Mouse (Mus musculus): Measurements from ENCODE around the gene Tecpr1. TPM values are rescaled to one million over a fixed set of nuclear protein-coding genes. Genes with fewer than 3 reads are reported as not detected.

Tecpr1 gene
- polyA plus RNA-seq, 1 experiment from 2014 or later: 19.9 TPM

GRCm38 (mm10) chr5:144247307-144247706, 23.9 kb upstream of the Tecpr1 start:
- Histone ChIP-seq H3K27ac (no peak overlapping the region), H3K4me3 (no peak overlapping the region), H3K27me3 (ENCODE audit: poor library complexity, severe bottlenecking) (no peaks in the 10 kb centered on the region), H3K36me3 (replicated peaks) (no peaks in the 10 kb centered on the region), H3K9me3 (peaks cover 10% of the 10 kb centered on the region), H3K4me1 (no peaks in the 10 kb centered on the region)
- WGBS: 82% methylated on average over 10 of the region's 10 CpGs
- DNase-seq (ENCODE audit: extremely low spot score, low spot score): no peak

- H3K27me3 ChIP-seq (ENCODE audit: poor library complexity, severe bottlenecking): no peaks in the 10 kb centered on the region
- DNase-seq (ENCODE audit: extremely low spot score, low spot score): no peak
- H3K27ac ChIP-seq: no peak overlapping the region
- WGBS: 90% methylated on average over 7 of the region's 7 CpGs
- peaks cover 10% of the 10 kb centered on the region for H3K9me3 ChIP-seq
- H3K36me3 ChIP-seq (replicated peaks): no peaks in the 10 kb centered on the region
- no peak overlapping the region for H3K4me3 ChIP-seq
- no peaks in the 10 kb centered on the region for H3K4me1 ChIP-seq
Measured at GRCm38 (mm10) chr5:144246669-144247068, 23.3 kb upstream of the Tecpr1 start.

GRCm38 (mm10) chr5:144245592-144245991, 22.2 kb upstream of the Tecpr1 start:
- no peaks in the 10 kb centered on the region for H3K4me1 ChIP-seq
- no peak overlapping the region for H3K4me3 ChIP-seq
- no peak for DNase-seq (ENCODE audit: extremely low spot score, low spot score)
- H3K9me3 ChIP-seq: peaks cover 8% of the 10 kb centered on the region
- H3K27me3 ChIP-seq (ENCODE audit: poor library complexity, severe bottlenecking): no peaks in the 10 kb centered on the region
- H3K27ac ChIP-seq: no peak overlapping the region
- H3K36me3 ChIP-seq (replicated peaks): no peaks in the 10 kb centered on the region
- 72% methylated on average over 2 of the region's 2 CpGs for WGBS

- no peaks in the 10 kb centered on the region for H3K36me3 ChIP-seq (replicated peaks)
- H3K27ac ChIP-seq: no peak within 1 kb of the TSS
- no peaks in the 10 kb centered on the region for H3K4me1 ChIP-seq
- no peaks in the 10 kb centered on the region for H3K27me3 ChIP-seq (ENCODE audit: poor library complexity, severe bottlenecking)
- WGBS: 94% methylated on average over 7 of the region's 7 CpGs
- H3K4me3 ChIP-seq: no peak within 1 kb of the TSS
- DNase-seq (ENCODE audit: extremely low spot score, low spot score): no peak
- H3K9me3 ChIP-seq: no peaks in the 10 kb centered on the region
Measured at GRCm38 (mm10) chr5:144243901-144244487, 20.6 kb upstream of the Tecpr1 start, which contains the start of gene Bri3. TSS of gene Bri3 (plus strand) at chr5:144244437.

GRCm38 (mm10) chr5:144238969-144239368, 15.6 kb upstream of the Tecpr1 start:
- no peaks in the 10 kb centered on the region for H3K36me3 ChIP-seq (replicated peaks)
- 80% methylated on average over 1 of the region's 1 CpGs for WGBS
- no peak for DNase-seq (ENCODE audit: extremely low spot score, low spot score)
- H3K4me3 ChIP-seq: no peak overlapping the region
- H3K4me1 ChIP-seq: no peaks in the 10 kb centered on the region
- H3K27me3 ChIP-seq (ENCODE audit: poor library complexity, severe bottlenecking): no peaks in the 10 kb centered on the region
- H3K9me3 ChIP-seq: no peaks in the 10 kb centered on the region
- no peak overlapping the region for H3K27ac ChIP-seq

- Histone ChIP-seq H3K4me3 (no peak overlapping the region), H3K27ac (no peak overlapping the region), H3K27me3 (ENCODE audit: poor library complexity, severe bottlenecking) (no peaks in the 10 kb centered on the region), H3K36me3 (replicated peaks) (no peaks in the 10 kb centered on the region), H3K4me1 (no peaks in the 10 kb centered on the region), H3K9me3 (no peaks in the 10 kb centered on the region)
- no peak for DNase-seq (ENCODE audit: extremely low spot score, low spot score)
- 91% methylated on average over 7 of the region's 7 CpGs for WGBS
Measured at GRCm38 (mm10) chr5:144234714-144235113, 11.3 kb upstream of the Tecpr1 start.

GRCm38 (mm10) chr5:144234222-144234621, 10.8 kb upstream of the Tecpr1 start:
- no peaks in the 10 kb centered on the region for H3K9me3 ChIP-seq
- no peaks in the 10 kb centered on the region for H3K36me3 ChIP-seq (replicated peaks)
- H3K4me1 ChIP-seq: no peaks in the 10 kb centered on the region
- no peak overlapping the region for H3K27ac ChIP-seq
- WGBS: 77% methylated on average over 6 of the region's 6 CpGs
- no peak overlapping the region for H3K4me3 ChIP-seq
- DNase-seq (ENCODE audit: extremely low spot score, low spot score): no peak
- no peaks in the 10 kb centered on the region for H3K27me3 ChIP-seq (ENCODE audit: poor library complexity, severe bottlenecking)

- DNase-seq (ENCODE audit: extremely low spot score, low spot score): no peak
- no peaks in the 10 kb centered on the region for H3K36me3 ChIP-seq (replicated peaks)
- no peaks in the 10 kb centered on the region for H3K9me3 ChIP-seq
- no peaks in the 10 kb centered on the region for H3K4me1 ChIP-seq
- no peaks in the 10 kb centered on the region for H3K27me3 ChIP-seq (ENCODE audit: poor library complexity, severe bottlenecking)
- H3K4me3 ChIP-seq: no peak overlapping the region
- WGBS: 90% methylated on average over 5 of the region's 5 CpGs
- no peak overlapping the region for H3K27ac ChIP-seq
Measured at GRCm38 (mm10) chr5:144232531-144232930, 9.1 kb upstream of the Tecpr1 start.

- Histone ChIP-seq H3K27me3 (ENCODE audit: poor library complexity, severe bottlenecking) (no peaks in the 10 kb centered on the region), H3K36me3 (replicated peaks) (no peaks in the 10 kb centered on the region), H3K27ac (no peak overlapping the region), H3K9me3 (no peaks in the 10 kb centered on the region), H3K4me1 (no peaks in the 10 kb centered on the region), H3K4me3 (no peak overlapping the region)
- no peak for DNase-seq (ENCODE audit: extremely low spot score, low spot score)
- 77% methylated on average over 1 of the region's 1 CpGs for WGBS
Measured at GRCm38 (mm10) chr5:144231410-144231809, 8.0 kb upstream of the Tecpr1 start.

GRCm38 (mm10) chr5:144230216-144230615, 6.8 kb upstream of the Tecpr1 start:
- Histone ChIP-seq H3K27ac (no peak overlapping the region), H3K36me3 (replicated peaks) (no peaks in the 10 kb centered on the region), H3K4me3 (no peak overlapping the region), H3K9me3 (no peaks in the 10 kb centered on the region), H3K4me1 (no peaks in the 10 kb centered on the region), H3K27me3 (ENCODE audit: poor library complexity, severe bottlenecking) (no peaks in the 10 kb centered on the region)
- no peak for DNase-seq (ENCODE audit: extremely low spot score, low spot score)
- 90% methylated on average over 7 of the region's 7 CpGs for WGBS

- Histone ChIP-seq H3K4me1 (peaks cover 26% of the 10 kb centered on the region), H3K9me3 (no peaks in the 10 kb centered on the region), H3K27me3 (ENCODE audit: poor library complexity, severe bottlenecking) (no peaks in the 10 kb centered on the region), H3K4me3 (no peak overlapping the region), H3K27ac (no peak overlapping the region), H3K36me3 (replicated peaks) (no peaks in the 10 kb centered on the region)
- no peak for DNase-seq (ENCODE audit: extremely low spot score, low spot score)
- 29% methylated on average over 11 of the region's 11 CpGs for WGBS
Measured at GRCm38 (mm10) chr5:144226220-144226619, 2.8 kb upstream of the Tecpr1 start.

GRCm38 (mm10) chr5:144223899-144224816, 743 bp upstream of the Tecpr1 start:
- Histone ChIP-seq H3K36me3 (replicated peaks) (no peaks in the 10 kb centered on the region), H3K27me3 (ENCODE audit: poor library complexity, severe bottlenecking) (no peaks in the 10 kb centered on the region), H3K4me1 (peaks cover 33% of the 10 kb centered on the region), H3K4me3 (peak overlapping the region; percentile 76), H3K9me3 (no peaks in the 10 kb centered on the region), H3K27ac (peak overlapping the region; percentile 86)
- DNase-seq (ENCODE audit: extremely low spot score, low spot score): no peak
- WGBS: 27% methylated on average over 18 of the region's 18 CpGs

GRCm38 (mm10) chr5:144222811-144223502, 458 bp downstream of the Tecpr1 start:
- DNase-seq (ENCODE audit: extremely low spot score, low spot score): no peak
- H3K9me3 ChIP-seq: no peaks in the 10 kb centered on the region
- H3K36me3 ChIP-seq (replicated peaks): peaks cover 6% of the 10 kb centered on the region; the same call in 1 of the 2 replicates
- peak overlapping the region; percentile 86 for H3K27ac ChIP-seq
- no peaks in the 10 kb centered on the region for H3K27me3 ChIP-seq (ENCODE audit: poor library complexity, severe bottlenecking)
- 7% methylated on average over 25 of the region's 25 CpGs for WGBS
- peak overlapping the region; percentile 76 for H3K4me3 ChIP-seq
- H3K4me1 ChIP-seq: peaks cover 41% of the 10 kb centered on the region
